Mouse (Mus musculus) liver, postnatal 0 days (tissue): ENCODE measurements around the gene Traf1.

Experiments
- CTCF ChIP-seq: sonication (generic); IDR thresholded peaks from 2 replicates; pipeline ENCODE4 v1.5.1; 2016; ENCODE audit warnings: antibody characterized with exemption, low read depth
- EP300 ChIP-seq: IDR thresholded peaks from 2 replicates; pipeline ENCODE4 v1.6.1; 2016; ENCODE audit warnings: antibody characterized with exemption, low read depth, mild to moderate bottlenecking

DNA sequence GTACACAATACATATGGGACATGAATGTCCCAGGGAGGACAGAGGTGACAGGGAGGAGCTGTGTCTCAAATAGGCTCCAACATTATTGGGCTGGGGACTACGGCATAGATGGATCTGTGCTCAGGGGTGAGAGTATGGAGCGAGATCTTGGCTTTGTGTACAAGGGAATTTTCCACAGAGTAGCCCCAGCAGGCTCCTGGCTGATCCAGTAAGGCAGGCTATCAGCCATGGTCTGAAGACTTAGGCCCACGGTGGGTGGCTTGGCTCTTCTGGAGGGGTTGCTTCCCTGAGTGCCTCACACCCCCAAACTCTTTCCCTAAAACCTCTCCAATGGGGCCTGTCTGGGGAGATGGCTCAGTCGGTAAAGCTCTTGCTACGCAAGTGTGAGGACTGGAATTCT, 21.3 kb downstream of the Traf1 start:
- TF ChIP-seq CTCF: no peak
- TF ChIP-seq EP300: no peak
